Mouse (Mus musculus) ES-E14 (cell line): ENCODE measurements around the gene Pdcd6ip. TPM values are rescaled to one million over a fixed set of nuclear protein-coding genes. Genes with fewer than 3 reads are reported as not detected.

Experiments
- DNase-seq: peaks from one replicate; pipeline ENCODE4 v3.0.0-alpha.2; 2013; ENCODE audit warnings: low read depth, low spot score
- H3K27ac ChIP-seq: 2 replicates; pipeline ENCODE4 v1.5.1; 2012; ENCODE audit warnings: low read depth, mild to moderate bottlenecking, low read length, moderate library complexity, mixed read lengths; ENCODE audit not compliant: poor library complexity, insufficient read depth, severe bottlenecking
- H3K36me3 ChIP-seq: 2 replicates; pipeline ENCODE4 v1.6.1; 2012; ENCODE audit warnings: mild to moderate bottlenecking, low read length, moderate library complexity, mixed read lengths; ENCODE audit not compliant: control insufficient read depth, poor library complexity, insufficient read depth, severe bottlenecking
- H3K4me1 ChIP-seq, 2 experiments: fragments of 150-350 bp in 1 of 2; sonication (generic) in 1 of 2; 2 replicates each; pipeline ENCODE4 v1.6.1; 2012; ENCODE audit warnings: low read length in 2 of 2, mild to moderate bottlenecking in 1 of 2, mixed read lengths in 1 of 2; ENCODE audit not compliant: control insufficient read depth in 2 of 2, insufficient read depth in 2 of 2, poor library complexity in 1 of 2
- H3K4me3 ChIP-seq, 2 experiments: fragments of 150-350 bp in 1 of 2; sonication (generic) in 1 of 2; 2 replicates each; pipeline ENCODE4 v1.5.1; 2012; ENCODE audit warnings: low read length in 2 of 2, low read depth in 1 of 2, mild to moderate bottlenecking in 1 of 2, mixed read lengths in 1 of 2; ENCODE audit not compliant: insufficient read depth in 1 of 2, poor library complexity in 1 of 2, severe bottlenecking in 1 of 2
- H3K9ac ChIP-seq: 2 replicates; pipeline ENCODE4 v1.6.1; 2012; ENCODE audit warnings: low read depth, mild to moderate bottlenecking, low read length, mixed read lengths; ENCODE audit not compliant: poor library complexity, insufficient read depth, severe bottlenecking
- H3K9me3 ChIP-seq: fragments of 150-350 bp; sonication (generic); 2 replicates; pipeline ENCODE4 v1.6.1; 2012; ENCODE audit warnings: low read depth, mild to moderate bottlenecking, low read length; ENCODE audit not compliant: control insufficient read depth, insufficient read depth
- CHD2 ChIP-seq: IDR thresholded peaks from 2 replicates; pipeline ENCODE4 v1.6.1; 2014; ENCODE audit warnings: mild to moderate bottlenecking, low read depth, low read length, inconsistent platforms
- HCFC1 ChIP-seq: IDR thresholded peaks from 2 replicates; pipeline ENCODE4 v1.6.1; 2012; ENCODE audit warnings: low read length, inconsistent platforms, borderline replicate concordance; ENCODE audit not compliant: insufficient read depth
- MAFK ChIP-seq: IDR thresholded peaks from 2 replicates; pipeline ENCODE4 v1.6.1; 2014; ENCODE audit warnings: mild to moderate bottlenecking, low read depth, low read length, inconsistent platforms; ENCODE audit not compliant: insufficient read depth
- ZC3H11A ChIP-seq: IDR thresholded peaks from 2 replicates; pipeline ENCODE4 v1.6.1; 2012; ENCODE audit warnings: low read depth, mild to moderate bottlenecking, inconsistent platforms, low read length, borderline replicate concordance
- ZNF384 ChIP-seq: IDR thresholded peaks from 2 replicates; pipeline ENCODE4 v1.6.1; 2012; ENCODE audit warnings: low read depth, low read length, inconsistent platforms
- in situ Hi-C, 2 experiments: fragments of 600-800 bp; cut with MboI; formaldehyde crosslinking; loops; one replicate each; pipeline ENCODE4 v1.15.1; 2025; ENCODE audit warnings: low sequenced_read_pairs in 2 of 2, inconsistent platforms in 1 of 2; ENCODE audit not compliant: unreplicated experiment in 2 of 2
- total RNA-seq: library from RNA; depleted of rRNA; stranded (reverse); fragments of 300-350 nt; gene quantifications from 2 replicates; pipeline ENCODE4 v1.2.3, GENCODE M21; 2012

The Pdcd6ip gene
- total RNA-seq, 1 experiment = 28.4 TPM

DNA sequence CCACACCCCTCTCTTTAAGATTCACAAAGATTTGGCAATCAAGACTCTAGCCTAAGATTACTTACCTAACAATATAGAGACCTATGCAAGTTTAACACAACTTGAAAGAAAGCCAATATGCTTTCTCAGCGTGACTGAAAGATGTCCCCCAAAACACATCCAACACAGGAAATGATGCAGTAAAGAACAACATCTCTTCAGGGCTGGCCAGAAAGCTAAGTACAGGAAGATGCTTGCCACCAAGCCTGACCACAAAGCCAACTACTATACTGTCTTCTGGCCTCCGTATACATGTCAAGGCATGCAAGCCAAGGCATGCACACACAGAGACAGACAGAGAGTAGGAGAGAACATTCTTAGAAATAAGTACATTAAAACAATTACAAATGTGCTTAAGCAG is 2.0 kb downstream of the Pdcd6ip start:
- H3K4me3 ChIP-seq = peak overlapping the region; percentile 81 to 93; a peak in 1 of 4 replicates
- no peak overlapping the region for H3K27ac ChIP-seq
- H3K9me3 ChIP-seq = no peaks in the 10 kb centered on the region
- no peak for DNase-seq
- in situ Hi-C loops = no loop called here
- TF ChIP-seq CHD2 (no peak), ZNF384 (no peak), MAFK (no peak), ZC3H11A (no peak), HCFC1 (no peak)
- peaks cover 2 to 12% of the 10 kb centered on the region in 2 experiments; a peak in 3 of 4 replicates for H3K4me1 ChIP-seq
- H3K36me3 ChIP-seq = no peaks in the 10 kb centered on the region
- no peak overlapping the region for H3K9ac ChIP-seq

DNA sequence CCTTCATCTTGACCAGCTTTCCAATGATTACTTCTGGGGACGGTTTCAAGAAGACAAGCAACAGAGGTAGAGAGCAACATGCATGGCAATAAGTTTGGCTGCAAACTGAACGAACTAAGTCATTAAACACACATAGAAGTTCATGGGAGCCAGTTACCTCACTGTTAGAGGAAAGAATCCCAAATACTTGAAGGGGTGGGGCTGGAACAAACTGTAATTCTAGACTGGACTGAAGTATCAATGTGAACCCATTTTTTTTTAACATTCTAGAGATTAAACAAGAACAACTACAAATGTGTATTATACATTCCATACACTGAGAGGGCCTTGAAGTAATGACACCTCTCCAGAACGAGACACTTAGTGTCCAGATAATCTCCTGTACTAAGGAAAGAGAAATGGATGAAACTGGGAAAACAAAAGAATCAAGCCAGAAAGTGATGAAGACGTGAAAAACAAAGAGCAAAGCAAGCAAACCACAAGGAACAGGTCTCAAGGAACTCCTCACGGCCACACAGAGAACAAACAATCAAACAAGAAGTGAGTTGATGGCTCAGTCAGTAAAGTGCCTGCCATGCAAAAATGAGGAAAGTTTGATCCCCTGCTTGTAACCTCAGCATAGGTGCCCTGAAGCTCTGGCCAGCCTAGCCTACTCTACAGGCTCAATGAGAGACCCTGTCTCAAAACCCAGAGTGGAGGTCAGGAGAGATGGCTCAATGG is 6.5 kb downstream of the Pdcd6ip start:
- no peaks in the 10 kb centered on the region for H3K9me3 ChIP-seq
- H3K27ac ChIP-seq = no peak overlapping the region
- H3K4me3 ChIP-seq = no peak overlapping the region
- no peak overlapping the region for H3K9ac ChIP-seq
- no peaks in the 10 kb centered on the region for H3K36me3 ChIP-seq
- in situ Hi-C loops = no loop called here
- no peak for DNase-seq
- TF ChIP-seq ZNF384 (no peak), ZC3H11A (no peak), CHD2 (no peak), HCFC1 (no peak), MAFK (no peak)
- peaks cover 2 to 4% of the 10 kb centered on the region in 2 experiments; a peak in 1 of 4 replicates for H3K4me1 ChIP-seq

DNA sequence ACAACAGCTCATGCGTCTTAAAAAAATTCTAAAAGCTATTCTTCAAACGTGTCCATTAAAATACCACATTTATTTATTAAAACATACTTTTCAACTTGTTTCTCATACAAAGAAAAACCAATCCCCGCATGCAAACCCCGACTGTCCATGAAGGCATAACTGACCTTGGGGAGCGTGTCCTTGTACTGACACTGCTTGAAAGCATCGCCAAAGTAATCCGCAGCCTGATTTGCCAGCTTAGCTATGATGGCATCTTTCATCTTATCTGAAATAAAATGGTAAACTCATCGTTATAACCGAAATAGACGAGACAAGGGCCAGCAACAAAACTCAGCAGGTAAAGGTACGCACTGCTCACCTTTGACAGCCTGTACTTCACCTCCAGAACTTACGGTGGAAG is 20.6 kb downstream of the Pdcd6ip start:
- Histone ChIP-seq H3K36me3 (peaks cover 7% of the 10 kb centered on the region), H3K4me1 (no peaks in the 10 kb centered on the region), H3K27ac (no peak overlapping the region), H3K9ac (no peak overlapping the region), H3K9me3 (no peaks in the 10 kb centered on the region), H3K4me3 (no peak overlapping the region)
- in situ Hi-C loops = no loop called here
- no peak for DNase-seq
- TF ChIP-seq HCFC1 = no peak
- TF ChIP-seq ZC3H11A = no peak
- no peak for TF ChIP-seq MAFK
- no peak for TF ChIP-seq CHD2

DNA sequence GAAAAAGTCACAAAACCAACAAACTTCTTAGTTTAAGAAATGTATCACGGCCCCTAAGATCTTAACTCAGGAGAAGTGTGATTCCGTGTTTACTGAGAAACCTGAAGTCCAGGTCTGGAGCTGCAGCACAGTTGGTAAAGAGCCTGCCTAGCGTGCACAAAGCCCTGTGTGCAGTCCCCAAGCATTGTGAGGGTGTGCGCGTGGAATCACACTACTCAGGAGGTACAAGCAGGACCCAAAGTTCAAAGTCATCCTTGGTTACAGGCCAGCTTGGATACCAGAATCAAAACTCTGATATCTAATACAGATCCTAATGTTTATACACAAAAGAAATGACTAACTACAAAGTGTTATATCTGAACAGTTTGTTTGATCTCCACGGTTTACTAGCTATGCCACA is 34.3 kb downstream of the Pdcd6ip start:
- H3K4me3 ChIP-seq = no peak overlapping the region
- no peak for DNase-seq
- H3K27ac ChIP-seq = no peak overlapping the region
- in situ Hi-C loops = no loop called here
- TF ChIP-seq ZC3H11A = no peak
- TF ChIP-seq HCFC1 = no peak
- no peak for TF ChIP-seq ZNF384
- no peak for TF ChIP-seq MAFK
- no peak for TF ChIP-seq CHD2
- H3K36me3 ChIP-seq = peaks cover 19% of the 10 kb centered on the region
- no peak overlapping the region for H3K9ac ChIP-seq
- peaks cover 0 to 8% of the 10 kb centered on the region in 2 experiments; a peak in 1 of 4 replicates for H3K4me1 ChIP-seq
- H3K9me3 ChIP-seq = no peaks in the 10 kb centered on the region

DNA sequence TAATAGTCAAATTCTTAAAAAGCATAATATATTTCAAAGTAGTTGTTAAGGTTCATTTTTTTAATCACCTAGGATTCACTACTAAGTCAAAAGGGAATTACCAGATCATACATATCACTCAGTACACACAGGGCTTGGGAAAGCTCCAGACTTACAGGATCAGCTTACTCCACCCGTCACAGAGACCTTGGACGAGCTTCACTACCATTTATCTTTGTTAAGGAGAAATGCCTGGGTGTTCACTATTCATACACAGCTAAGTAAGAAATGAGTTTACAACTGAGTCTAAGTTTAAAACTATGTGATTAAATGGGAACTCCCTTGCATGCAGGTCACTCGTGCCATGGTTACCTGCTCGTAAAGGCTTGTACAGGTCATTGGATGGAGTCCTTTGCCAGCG is 35.7 kb downstream of the Pdcd6ip start:
- Histone ChIP-seq H3K4me1 (peaks cover 0 to 8% of the 10 kb centered on the region in 2 experiments; a peak in 1 of 4 replicates), H3K27ac (no peak overlapping the region), H3K4me3 (no peak overlapping the region), H3K36me3 (peaks cover 21% of the 10 kb centered on the region), H3K9me3 (no peaks in the 10 kb centered on the region), H3K9ac (no peak overlapping the region)
- in situ Hi-C loops = no loop called here
- TF ChIP-seq ZNF384 = no peak
- TF ChIP-seq MAFK = no peak
- no peak for TF ChIP-seq CHD2
- no peak for TF ChIP-seq ZC3H11A
- TF ChIP-seq HCFC1 = no peak
- no peak for DNase-seq
